Mouse (Mus musculus) mouse embryonic stem cell (cell line): ENCODE results near the gene Ndufs1.

ENCODE experiments used
- in situ Hi-C, 2 experiments: fragments of 300-500 bp; cut with MboI; formaldehyde crosslinking; loops; 1 replicate in 1 of 2; 3 replicates in 1 of 2; pipeline ENCODE4 v1.14.3; 2019 to 2020; ENCODE audit warnings: low sequenced_read_pairs in 2 of 2, low pct_unique_long_range_greater_than_20kb in 1 of 2, mixed read lengths in 1 of 2; ENCODE audit not compliant: unreplicated experiment in 1 of 2

The Ndufs1 gene

DNA sequence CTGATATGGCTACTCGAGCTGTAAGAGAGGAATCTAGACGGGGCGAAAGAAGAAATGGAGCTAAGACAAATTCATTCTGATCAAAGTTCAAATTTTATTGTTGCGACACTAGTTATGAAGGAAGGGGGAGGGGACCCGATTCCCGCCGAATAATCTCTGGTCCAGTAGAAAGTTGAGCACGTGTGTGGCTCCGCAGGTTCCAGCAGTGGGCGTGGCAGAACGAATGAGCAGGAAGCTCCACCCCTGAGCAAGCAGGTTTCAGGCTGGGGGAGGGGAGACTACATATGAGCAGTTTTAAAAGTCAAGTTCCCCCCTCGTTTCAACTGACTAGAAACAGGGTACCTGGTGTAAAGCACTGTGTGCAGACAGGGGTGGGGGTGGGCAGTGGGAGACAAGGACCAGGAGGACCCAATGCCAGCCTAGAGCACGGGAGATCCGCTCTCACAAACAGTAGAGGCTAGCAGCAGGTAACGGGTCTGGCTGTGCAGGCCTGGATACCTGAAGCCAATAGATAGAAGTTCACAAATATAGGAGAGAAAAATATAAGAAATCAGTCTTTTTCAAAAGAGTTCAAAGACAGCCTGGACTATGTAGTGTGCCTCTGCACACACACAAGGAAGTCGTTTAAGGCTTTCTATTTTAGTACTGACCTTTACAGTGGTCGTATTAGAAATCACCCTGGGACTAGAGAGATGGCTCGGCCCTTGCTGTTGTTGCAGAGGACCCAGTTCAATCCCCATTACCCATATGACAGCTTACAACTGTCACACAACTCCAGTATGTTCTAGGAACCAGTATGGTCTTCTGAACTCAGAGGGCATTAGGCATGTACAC lies 46.6 kb downstream of the Ndufs1 start:
- in situ Hi-C loops, result loop anchor here in 1 of 2 experiments (25.0 kb wide), 1 partner anchor 368 kb away; no protein-coding TSS in a partner anchor

DNA sequence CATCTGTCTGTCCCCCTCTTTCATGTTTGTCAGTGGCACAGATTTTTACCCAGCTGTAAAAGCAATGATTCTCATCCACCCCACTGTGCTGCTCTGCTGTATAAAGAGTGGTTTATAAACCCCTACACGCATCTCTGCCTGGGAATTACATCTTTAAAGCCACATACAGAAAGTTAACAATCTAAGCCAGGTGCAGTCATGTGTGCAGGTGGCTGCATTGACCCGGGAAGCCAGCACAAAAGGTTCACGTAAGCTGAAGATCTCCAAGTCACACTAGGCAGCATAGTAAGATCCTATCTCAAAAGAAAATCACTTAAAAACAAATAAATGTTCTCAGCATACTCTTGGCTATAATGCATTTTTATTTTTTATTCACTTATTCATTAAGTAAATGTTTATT lies 47.4 kb downstream of the Ndufs1 start:
- in situ Hi-C loops, result loop anchor here in 1 of 2 experiments (25.0 kb wide), 1 partner anchor 367 kb away; no protein-coding TSS in a partner anchor

DNA sequence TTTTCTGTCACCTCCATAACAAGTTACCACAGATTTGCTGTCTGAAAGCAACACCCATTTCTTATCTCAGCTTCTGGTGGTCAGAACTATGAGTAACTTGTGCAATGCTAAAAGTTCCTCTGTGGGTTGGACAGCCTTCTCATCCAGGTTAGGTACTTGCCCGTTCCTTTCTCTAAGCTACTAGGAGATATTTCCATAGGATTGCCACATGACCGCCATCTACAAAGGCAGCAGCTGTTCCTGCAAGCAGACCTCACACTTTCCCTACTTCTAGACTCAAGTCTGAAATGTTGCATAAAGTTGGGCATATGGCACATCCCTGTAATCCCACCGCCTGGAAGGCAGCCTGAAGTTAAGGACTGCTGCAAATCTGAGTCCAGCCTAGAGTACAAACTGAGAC lies 50.4 kb downstream of the Ndufs1 start:
- in situ Hi-C loops, result loop anchor here in 1 of 2 experiments (25.0 kb wide), 1 partner anchor 364 kb away; no protein-coding TSS in a partner anchor

DNA sequence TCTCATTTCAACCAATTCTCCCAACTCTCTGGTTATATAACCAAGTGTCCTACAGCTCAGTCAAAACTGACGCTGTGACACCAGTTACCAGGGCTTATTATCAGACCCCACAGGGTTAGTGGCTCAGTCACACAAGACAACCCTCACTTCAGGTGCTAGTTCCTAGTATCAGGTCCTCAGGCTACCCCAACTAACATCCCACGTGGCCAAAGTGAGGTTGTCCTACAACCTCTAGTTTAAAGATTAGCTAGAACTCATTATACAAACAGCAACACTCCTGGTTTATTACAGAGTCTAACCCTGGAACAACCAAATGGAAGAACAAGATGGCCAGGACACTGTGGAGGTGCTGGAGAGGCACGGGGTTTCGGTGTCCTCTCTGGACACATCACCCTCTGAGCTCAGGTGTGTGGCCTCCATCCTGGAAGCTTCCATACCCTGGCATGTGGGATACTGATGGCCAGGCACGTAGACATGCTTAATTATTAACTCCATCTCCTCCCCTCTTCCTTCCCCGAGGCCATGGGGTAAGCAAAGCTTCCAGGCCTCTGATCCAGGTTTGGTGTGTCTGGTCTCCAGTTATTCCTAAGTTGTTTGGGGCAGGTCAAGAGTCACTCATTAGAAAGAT lies 52.7 kb downstream of the Ndufs1 start:
- in situ Hi-C loops, result no loop called here

DNA sequence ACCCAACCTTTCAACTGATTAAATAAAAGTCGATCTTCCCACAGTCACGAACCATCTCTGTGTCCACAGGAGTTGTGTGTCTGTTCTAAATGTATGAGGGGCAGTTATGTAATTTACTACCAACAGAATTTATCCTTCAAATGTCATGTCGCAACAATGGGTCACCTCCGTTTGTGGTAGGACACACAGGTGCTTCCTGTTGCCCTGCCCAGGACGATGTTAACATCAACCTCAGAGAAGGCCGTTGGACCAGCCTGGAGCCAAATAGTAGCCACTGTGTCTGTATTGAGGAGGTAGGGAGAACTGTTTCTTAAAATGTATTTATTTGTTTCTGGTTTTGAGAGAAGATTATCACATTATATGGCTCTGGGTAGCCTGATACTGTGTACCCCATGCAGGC lies 54.6 kb downstream of the Ndufs1 start:
- in situ Hi-C loops, result no loop called here

DNA sequence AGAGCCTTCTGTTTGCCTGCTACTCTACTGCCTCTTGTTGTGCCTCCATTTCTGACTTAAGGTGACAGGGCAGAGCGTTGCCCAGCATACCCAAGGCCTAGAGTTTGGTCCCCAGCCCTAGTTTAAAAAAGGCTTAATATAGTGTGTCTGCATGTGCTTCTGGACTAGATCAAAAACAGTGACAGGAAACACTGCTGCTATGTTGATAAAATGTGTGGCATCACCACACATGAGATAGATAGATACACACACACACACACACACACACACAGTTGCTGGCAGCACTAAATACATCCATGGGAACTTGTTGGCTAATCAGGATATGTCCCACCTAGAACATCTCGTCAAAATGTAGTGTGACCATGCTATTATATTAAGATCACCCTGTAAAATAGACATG lies 56.3 kb downstream of the Ndufs1 start:
- in situ Hi-C loops, result no loop called here

DNA sequence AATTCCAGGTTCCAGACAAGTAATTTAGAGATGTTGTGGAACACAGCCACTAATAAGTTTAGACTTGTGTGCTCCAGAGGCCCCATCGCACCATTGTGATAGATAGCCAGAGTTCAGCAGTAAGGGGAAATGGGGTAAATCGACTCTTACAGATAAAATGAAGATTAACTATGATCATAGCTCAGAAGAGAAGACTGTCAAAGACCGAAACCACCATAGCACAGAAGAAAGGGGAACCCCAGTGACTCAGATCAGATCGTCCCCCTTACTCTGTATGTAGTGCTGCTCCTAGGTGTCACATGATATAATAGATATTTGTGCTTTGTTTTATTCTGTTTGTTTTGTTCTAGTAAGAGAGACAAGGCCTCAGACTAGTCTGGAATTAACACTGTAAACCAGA lies 57.0 kb downstream of the Ndufs1 start:
- in situ Hi-C loops, result no loop called here

DNA sequence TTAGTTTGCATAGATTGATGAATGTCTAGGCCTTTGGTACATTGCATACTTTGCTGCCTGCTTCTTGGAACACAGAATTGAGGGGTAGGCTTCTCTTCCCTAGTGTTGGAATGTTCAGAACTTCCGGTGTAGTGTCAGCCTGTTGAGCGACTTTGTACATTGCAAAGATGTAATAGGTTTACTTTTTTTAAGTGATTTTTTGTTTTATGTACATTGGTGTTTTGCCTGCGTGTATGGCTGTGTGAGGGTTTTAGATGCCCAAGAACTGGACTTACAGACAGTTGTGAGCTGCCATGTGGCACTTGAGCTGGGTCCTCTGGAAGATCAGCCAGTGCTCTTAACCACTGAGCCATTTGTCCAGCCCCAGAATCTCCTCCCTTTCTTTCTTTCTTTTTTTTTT lies 61.1 kb downstream of the Ndufs1 start:
- in situ Hi-C loops, result no loop called here

DNA sequence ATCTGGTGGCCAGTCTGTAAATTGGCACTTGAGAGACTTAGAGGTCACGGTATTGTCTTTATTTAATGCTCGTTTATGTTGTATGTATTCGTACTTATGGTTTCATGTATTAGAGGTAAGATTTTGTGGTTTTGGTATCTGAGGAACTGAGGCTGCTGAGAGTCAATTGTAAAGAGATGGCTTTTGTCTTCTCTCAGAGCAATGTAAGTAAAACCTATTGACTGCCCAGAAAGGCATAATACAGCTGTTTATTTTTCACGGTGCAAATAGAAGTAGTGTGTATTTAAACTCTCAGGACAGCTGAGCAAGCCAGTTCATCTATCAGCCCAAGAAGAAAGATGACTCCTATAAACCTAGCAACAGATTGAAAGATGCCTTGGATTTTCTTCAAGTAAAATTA lies 61.5 kb downstream of the Ndufs1 start:
- in situ Hi-C loops, result no loop called here

DNA sequence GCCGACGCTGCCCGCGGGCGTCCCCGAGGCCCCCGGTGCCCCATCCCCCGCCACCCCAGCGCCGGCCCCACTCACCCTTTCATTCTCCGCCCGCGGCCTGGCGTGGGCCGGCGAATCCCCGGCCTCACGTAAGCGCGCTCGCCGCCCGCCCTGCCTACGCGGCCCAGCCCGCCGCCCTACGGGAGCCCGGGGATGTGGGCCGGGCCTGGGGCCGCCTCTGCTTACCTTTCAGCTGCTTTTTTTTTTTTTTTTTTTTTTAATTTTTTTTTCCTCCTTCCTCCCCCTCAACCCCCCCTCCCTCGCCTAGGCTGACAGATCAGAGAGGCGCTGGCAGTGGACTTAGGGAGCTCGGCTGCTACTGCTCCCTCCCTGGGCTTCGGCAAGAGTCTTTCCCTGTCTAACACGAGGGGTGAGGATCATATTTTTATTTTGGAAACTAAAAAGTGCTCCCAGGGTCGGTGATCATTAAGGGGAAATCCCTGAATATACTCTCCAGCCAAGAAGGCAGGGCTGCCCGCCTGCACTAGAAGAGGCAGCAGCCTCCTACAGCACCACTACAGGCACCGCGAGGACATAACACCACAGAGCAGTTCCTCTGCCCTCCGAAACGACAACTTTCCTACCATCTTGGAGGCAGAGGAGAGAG lies 62.4 kb downstream of the Ndufs1 start, which contains the start of gene Ino80d:
TSS of gene Ino80d (minus strand) at position 532 of the 646 bp plus-strand sequence.
- in situ Hi-C loops, result no loop called here

DNA sequence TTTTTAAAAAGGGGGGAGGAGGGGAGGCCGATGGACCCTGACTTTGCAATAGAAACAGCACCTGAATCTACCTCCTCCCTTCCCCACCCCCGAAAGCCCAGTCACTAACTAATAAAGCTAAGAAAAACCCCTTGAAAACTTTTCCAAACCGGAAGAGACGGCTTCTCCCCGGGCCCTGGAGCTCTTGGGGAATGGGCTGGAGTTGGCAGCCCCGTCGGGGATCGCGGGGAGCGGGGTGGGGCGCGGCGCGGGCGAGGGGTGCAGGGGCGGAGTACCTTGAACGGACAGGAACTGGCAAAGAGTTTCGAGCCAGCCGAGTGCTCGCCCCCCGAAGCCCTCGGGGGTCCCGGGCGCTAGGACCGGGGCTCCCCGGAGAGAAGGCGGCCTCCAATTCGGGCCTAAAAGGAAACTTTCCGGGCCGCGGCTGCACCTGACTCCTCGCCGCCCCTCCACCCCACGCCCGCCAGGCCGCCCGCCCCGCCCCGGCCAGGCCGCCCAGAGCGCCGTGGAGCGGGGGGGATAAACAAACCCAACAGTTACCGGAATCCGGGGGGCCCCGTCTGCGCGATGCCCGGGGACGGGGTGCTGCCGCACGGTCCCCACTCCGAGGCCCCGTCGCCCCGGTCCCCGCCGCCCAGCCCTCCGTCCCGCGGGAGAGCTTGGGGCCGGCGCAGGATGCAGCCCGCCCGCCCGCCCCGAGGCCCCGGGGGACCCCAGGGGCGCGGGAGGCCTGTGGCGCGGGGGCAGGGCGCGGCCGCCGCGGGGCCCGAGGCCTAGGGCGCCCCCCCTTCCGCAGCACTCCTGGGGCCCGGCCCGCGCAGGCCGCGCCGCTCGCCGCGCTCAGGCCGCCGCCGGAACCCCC lies 63.1 kb downstream of the Ndufs1 start:
- in situ Hi-C loops, result no loop called here

DNA sequence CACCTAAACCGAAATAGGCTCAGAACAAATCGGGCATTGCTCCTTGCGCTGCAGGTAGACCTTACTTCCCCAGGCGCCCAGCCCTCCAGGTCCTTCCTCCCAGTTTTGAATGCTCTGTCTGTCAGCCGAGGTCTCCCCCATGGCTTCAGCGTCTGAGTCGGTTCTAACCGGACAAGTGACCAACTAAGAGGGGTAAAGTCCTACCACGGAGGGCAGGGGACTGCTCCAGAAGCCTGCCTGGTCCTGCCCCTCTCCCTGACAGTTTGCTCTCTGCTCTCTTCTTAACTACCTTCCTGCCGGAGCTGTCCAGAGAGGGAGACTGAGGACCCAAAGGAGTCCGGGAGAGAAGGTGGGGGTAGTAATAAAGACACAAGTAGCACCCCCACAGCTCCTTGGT lies 63.8 kb downstream of the Ndufs1 start:
- in situ Hi-C loops, result no loop called here

DNA sequence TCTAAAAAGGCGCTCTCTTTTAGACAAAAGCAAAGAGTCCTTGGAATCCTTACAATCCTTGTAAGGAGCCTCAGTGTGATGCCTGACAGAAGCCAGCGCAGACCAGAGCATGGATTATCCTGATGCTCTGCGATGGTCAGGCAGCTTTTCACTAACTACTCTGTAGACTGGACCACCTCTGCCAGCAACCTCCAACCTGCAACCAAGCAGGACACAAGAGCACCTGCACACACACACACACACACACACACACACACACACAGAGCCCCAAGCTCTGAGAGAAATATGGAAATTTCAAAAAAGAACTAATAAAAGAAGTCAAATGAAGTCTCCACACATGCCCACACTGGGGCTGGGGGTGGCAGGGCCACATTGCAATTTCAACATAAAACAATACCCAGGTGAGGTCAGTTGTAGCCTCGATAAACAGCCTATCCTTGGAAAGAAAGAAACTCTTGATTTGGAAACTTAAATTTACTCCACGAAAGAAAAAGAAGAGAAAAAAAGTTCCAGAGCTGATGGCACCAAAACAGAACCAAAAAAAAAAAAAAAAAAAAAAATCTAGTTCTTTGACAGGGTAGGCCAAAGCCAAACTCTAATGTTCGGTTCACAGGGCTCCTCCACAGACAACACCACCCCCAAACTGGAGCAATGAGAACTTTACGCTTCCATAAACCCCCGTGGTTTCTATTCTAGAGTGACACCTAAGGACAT lies 64.3 kb downstream of the Ndufs1 start:
- in situ Hi-C loops, result no loop called here

DNA sequence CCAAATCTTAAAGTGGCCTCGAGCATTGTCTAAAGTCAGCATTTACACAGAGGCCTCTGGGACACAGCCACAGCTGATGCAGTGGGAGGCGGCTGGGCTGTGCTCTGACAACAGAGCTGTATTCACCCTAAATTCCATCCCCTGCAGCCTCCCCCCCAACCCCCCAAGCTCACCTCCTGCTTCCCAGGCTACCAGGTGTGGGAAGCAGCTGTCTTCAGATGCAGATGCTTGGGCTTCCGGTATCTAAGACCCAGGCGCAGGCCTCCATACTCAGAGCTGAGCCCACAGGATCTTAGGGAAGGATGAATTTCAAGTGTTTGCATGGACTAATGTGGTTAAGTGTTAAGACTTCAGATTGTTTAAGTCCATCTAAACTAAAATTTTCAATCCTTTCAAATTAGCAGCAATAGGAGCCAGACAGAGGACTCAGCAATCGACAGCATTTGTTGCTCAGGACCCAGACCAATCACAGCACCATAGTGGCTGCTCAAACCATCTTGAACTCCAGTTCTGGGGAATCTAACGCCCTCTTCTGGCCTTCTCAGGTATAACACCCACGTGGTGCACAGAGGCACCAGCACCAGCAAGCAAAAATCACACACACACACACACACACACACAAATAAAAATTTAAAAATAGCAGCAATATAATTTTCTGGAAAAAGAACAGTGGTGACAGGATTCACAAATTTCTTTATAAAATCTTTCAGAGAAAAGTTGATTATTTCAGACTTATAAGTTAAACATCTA lies 65.9 kb downstream of the Ndufs1 start:
- in situ Hi-C loops, result no loop called here

DNA sequence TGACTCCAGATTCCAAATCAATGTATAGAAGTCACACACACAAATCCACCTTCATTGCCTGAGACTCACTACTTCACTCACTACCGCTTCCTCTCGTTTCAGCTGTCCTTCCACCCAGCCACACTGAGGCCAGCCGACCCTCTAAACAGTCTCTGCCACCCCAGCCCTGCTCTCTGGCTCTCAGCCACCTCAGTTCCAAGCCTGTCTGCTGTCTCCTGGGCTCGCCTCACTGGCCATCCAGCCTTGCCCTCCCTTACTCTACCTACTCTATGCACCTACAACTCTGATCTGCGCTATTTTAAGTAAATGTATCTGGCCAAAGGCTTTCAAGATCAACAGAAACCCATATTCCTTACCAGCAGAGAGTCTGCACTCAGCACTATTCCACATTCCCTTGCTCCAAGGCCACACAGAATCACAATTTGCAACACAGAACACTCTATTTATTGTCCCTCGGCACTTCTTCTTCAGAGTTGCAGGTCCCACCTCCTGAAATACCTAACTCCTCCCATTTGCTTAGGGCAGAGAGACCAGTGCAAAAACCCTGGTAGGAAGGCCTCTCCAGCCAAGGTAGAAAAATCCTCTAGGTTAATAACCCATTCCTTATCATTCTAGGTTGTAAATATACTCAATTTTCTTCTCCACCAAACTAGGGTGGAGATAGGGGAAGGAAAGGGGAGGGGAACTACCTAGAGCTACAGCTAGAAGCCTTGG lies 68.9 kb downstream of the Ndufs1 start:
- in situ Hi-C loops, result no loop called here

DNA sequence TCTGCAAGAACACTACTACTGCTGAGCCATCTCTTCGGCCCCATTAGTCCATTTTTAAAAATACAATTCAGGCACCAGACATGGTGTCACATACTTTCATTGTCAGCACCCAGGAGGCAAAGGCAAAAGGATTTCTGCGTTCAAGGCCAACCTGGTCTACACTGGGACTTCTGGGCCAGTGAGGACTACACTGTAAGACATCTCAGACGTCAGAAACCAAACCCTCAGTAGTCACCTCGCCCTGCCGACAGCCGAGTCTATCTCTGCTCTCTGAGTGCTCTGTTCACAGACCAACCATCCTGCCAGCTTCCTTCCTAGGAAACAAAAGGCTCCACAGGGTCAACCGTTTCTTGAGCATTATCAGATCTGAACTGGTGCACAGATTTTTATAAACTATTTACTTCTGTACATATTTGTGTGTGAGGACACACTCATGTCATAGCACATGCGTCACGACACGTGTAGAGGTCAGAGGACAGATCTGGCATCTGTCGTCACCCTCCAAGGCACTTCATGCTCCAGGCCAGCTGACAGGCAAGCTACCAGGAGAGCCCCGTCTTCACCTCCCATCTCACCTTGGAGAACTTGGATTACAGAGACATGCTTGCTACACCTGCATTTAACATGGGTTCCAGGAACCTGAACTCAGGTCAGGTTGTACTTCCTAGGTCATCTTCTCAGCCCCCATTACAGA lies 73.7 kb downstream of the Ndufs1 start:
- in situ Hi-C loops, result no loop called here
